Mouse (Mus musculus): Measurements from ENCODE around the gene Bcl2a1a.
"Not testable (repeated sequence)": the region's sequence is repeated elsewhere in the genome, so short reads cannot be mapped to it uniquely, and the experiment has no call there.

DNA sequence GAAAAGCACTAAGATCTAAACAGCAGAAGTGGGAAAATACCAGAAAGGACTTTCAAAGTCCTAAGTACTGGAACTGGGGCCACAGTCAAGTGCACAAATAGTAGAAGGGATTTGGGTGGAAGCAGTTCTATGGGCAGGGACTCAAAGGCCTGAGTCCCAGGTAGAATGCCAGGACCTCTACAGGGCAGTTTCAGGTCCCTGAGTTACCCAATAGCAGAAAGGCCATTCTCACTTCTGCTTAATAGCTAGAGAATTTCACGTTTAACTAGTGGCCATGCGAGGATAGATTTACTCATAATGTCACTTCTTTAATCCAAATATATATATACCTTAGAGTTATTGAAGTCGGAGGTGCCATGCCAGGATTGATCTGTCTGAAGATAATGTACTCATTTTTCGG lies 20.2 kb downstream of the Bcl2a1a start:
- TF ChIP-seq CTCF (IDR thresholded peaks at IDR 0.05; ENCODE audit: extremely low read depth, insufficient read length, insufficient replicate concordance, low read depth, low read length); POLR2A (IDR thresholded peaks at IDR 0.05; ENCODE audit: low read depth, low read length): not testable (repeated sequence)

Data from small intestine, adult 2 months (tissue).